Mouse (Mus musculus) liver, adult (tissue): ENCODE measurements at regions not wholly inside any gene's neighbourhood (a gene's known extent, or its start where the extent isn't known, plus 50 kb on each side); places are given as distances from the start of the nearest gene placed in this dataset.

ENCODE experiments used
- GATA4 ChIP-seq: IDR thresholded peaks from 2 replicates; pipeline ENCODE4 v1.6.1; 2014; ENCODE audit warnings: mild to moderate bottlenecking, low read length; ENCODE audit not compliant: insufficient replicate concordance

GRCm38 (mm10) chr12:109839126-109839587 lies 239.0 kb upstream of the Rtl1 start:
- TF ChIP-seq GATA4 = no peak

- no peak for TF ChIP-seq GATA4
Measured at GRCm38 (mm10) chr12:109839946-109840524, 239.9 kb upstream of the Rtl1 start.

- TF ChIP-seq GATA4 = no peak
Measured at GRCm38 (mm10) chr12:109844723-109845601, 244.8 kb upstream of the Rtl1 start.

- TF ChIP-seq GATA4 = no peak
Measured at GRCm38 (mm10) chr12:109845602-109845906, 245.4 kb upstream of the Rtl1 start.

GRCm38 (mm10) chr12:109856336-109856735 lies 256.2 kb upstream of the Rtl1 start:
- no peak for TF ChIP-seq GATA4

- no peak for TF ChIP-seq GATA4
Measured at GRCm38 (mm10) chr12:109857705-109858104, 257.6 kb upstream of the Rtl1 start.

- TF ChIP-seq GATA4 = no peak
Measured at GRCm38 (mm10) chr12:109864826-109865225, 264.7 kb upstream of the Rtl1 start.

- no peak for TF ChIP-seq GATA4
Measured at GRCm38 (mm10) chr12:109871021-109871420, 270.9 kb upstream of the Rtl1 start.

GRCm38 (mm10) chr12:109874466-109874865 lies 274.3 kb upstream of the Rtl1 start:
- no peak for TF ChIP-seq GATA4

- TF ChIP-seq GATA4 = no peak
Measured at GRCm38 (mm10) chr12:109881108-109881507, 281.0 kb upstream of the Rtl1 start.

- no peak for TF ChIP-seq GATA4
Measured at GRCm38 (mm10) chr12:109891206-109891605, 291.1 kb upstream of the Rtl1 start.

- no peak for TF ChIP-seq GATA4
Measured at GRCm38 (mm10) chr12:109892834-109893233, 292.7 kb upstream of the Rtl1 start.

GRCm38 (mm10) chr12:109893657-109894056 lies 293.5 kb upstream of the Rtl1 start:
- TF ChIP-seq GATA4 = no peak

GRCm38 (mm10) chr12:109895389-109895788 lies 295.3 kb upstream of the Rtl1 start:
- TF ChIP-seq GATA4 = no peak

GRCm38 (mm10) chr12:109896397-109896796 lies 296.3 kb upstream of the Rtl1 start:
- no peak for TF ChIP-seq GATA4

- TF ChIP-seq GATA4 = no peak
Measured at GRCm38 (mm10) chr12:109896906-109897305, 296.8 kb upstream of the Rtl1 start.
